11 mouse cellular contexts compared by ENCODE assay signal in genomic region chr4:134760281-134760680, GRCm38 (mm10). TPM values are rescaled to one million over a fixed set of nuclear protein-coding genes. Genes with fewer than 3 reads are reported as not detected.
DNase-seq lines count a peak whose midpoint lies in the region; ATAC-seq and TF ChIP-seq lines count a peak whose summit lies in the region.
"Had no signal": no experiment of that assay in that cellular context is flagged by ENCODE, and none has a peak within 500 bp of the region (broad histone marks: within the 10 kb centered on the region; RNA-seq: fewer than 3 reads in every experiment).

No protein-coding gene starts in this region.

- H3K4me1 ChIP-seq in kidney, embryonic 15.5 days, result peaks cover 83% of the 10 kb centered on the region
- peaks cover 67% of the 10 kb centered on the region for H3K4me1 ChIP-seq in bone marrow macrophage, adult 2 months (ENCODE audit: control insufficient read depth, insufficient read depth, low read length)
- peaks cover 95% of the 10 kb centered on the region for H3K4me1 ChIP-seq in liver, embryonic 16.5 days (ENCODE audit: control insufficient read depth, low read depth, low read length)
- H3K4me1 ChIP-seq: hindbrain, embryonic 15.5 days; neural tube, embryonic 12.5 days had no signal

- DNase-seq in kidney, postnatal 4 days, result no peak
- DNase-seq in retina, embryonic 14.5 days (ENCODE audit: low spot score), result no peak
- DNase-seq in MN1 (ENCODE audit: low spot score), result no peak
- DNase-seq: right cerebral cortex, postnatal 14 days; thymus, postnatal 4 days had no signal

- WGBS in kidney, embryonic 15.5 days, result 63% methylated on average over 6 of the region's 6 CpGs
- 29% methylated on average over 6 of the region's 6 CpGs for WGBS in liver, embryonic 16.5 days (ENCODE audit: insufficient replicate concordance)

- ATAC-seq in kidney, embryonic 15.5 days (replicated peaks; ENCODE audit: low FRiP score), result no peak
- ATAC-seq in erythroblast, adult 5-6 weeks (replicated peaks; ENCODE audit: low FRiP score, poor library complexity, severe bottlenecking), result peak; percentile 35
- ATAC-seq in liver, embryonic 16.5 days (ENCODE audit: low read depth), result peak; percentile 30

- no peaks in the 10 kb centered on the region for H3K27me3 ChIP-seq in kidney, embryonic 15.5 days
- H3K27me3 ChIP-seq in liver, embryonic 16.5 days (ENCODE audit: control insufficient read depth, insufficient read depth, low read depth, low read length), result no peaks in the 10 kb centered on the region
- H3K27me3 ChIP-seq: hindbrain, embryonic 15.5 days; neural tube, embryonic 12.5 days had no signal

- H3K4me3 ChIP-seq in kidney, embryonic 15.5 days (replicated peaks), result no peak overlapping the region
- H3K4me3 ChIP-seq in bone marrow macrophage, adult 2 months (ENCODE audit: insufficient read depth, low read length), result 0 out of 2 replicates have a peak overlapping the region, but pooled peaks have one; percentile 31
- H3K4me3 ChIP-seq in liver, embryonic 16.5 days (ENCODE audit: low read depth, low read length), result peak overlapping the region; percentile 32
- H3K4me3 ChIP-seq: hindbrain, embryonic 15.5 days; neural tube, embryonic 12.5 days had no signal

- H3K9me3 ChIP-seq in kidney, embryonic 15.5 days (replicated peaks), result no peaks in the 10 kb centered on the region
- no peaks in the 10 kb centered on the region for H3K9me3 ChIP-seq in liver, embryonic 16.5 days (replicated peaks; ENCODE audit: control insufficient read depth, low read length)
- H3K9me3 ChIP-seq: hindbrain, embryonic 15.5 days; neural tube, embryonic 12.5 days had no signal

- no peak for TF ChIP-seq CTCF in bone marrow macrophage, adult 2 months (IDR thresholded peaks at IDR 0.05; ENCODE audit: low read depth, low read length)

- TF ChIP-seq POLR2A in bone marrow macrophage, adult 2 months (IDR thresholded peaks at IDR 0.05; ENCODE audit: borderline replicate concordance, low read depth, low read length), result no peak

- H3K4me2 ChIP-seq in kidney, embryonic 15.5 days, result peak overlapping the region; percentile 43; the same call in 1 of the 2 replicates
- peak overlapping the region; percentile 67 for H3K4me2 ChIP-seq in liver, embryonic 16.5 days (ENCODE audit: low read depth, low read length)
- H3K4me2 ChIP-seq: hindbrain, embryonic 15.5 days; neural tube, embryonic 12.5 days had no signal

- peak overlapping the region; percentile 18 for H3K27ac ChIP-seq in kidney, embryonic 15.5 days
- peak overlapping the region; percentile 96 for H3K27ac ChIP-seq in bone marrow macrophage, adult 2 months (ENCODE audit: insufficient read depth, low read depth, low read length)
- peak overlapping the region; percentile 94 for H3K27ac ChIP-seq in liver, embryonic 16.5 days (ENCODE audit: low read length)
- H3K27ac ChIP-seq: hindbrain, embryonic 15.5 days; neural tube, embryonic 12.5 days had no signal

- H3K9ac ChIP-seq in kidney, embryonic 15.5 days, result no peak overlapping the region
- peak overlapping the region; percentile 63 for H3K9ac ChIP-seq in liver, embryonic 16.5 days (ENCODE audit: low read depth, low read length)
- H3K9ac ChIP-seq: hindbrain, embryonic 15.5 days; neural tube, embryonic 12.5 days had no signal

- H3K36me3 ChIP-seq in kidney, embryonic 15.5 days, result no peaks in the 10 kb centered on the region
- H3K36me3 ChIP-seq in liver, embryonic 16.5 days (ENCODE audit: control insufficient read depth, insufficient read depth), result no peaks in the 10 kb centered on the region
- H3K36me3 ChIP-seq: hindbrain, embryonic 15.5 days; neural tube, embryonic 12.5 days had no signal

RNA-seq across cellular contexts. Expression of gene Ldlrap1, which starts 7.5 kb away (rescaled TPM):
- polyA plus RNA-seq in kidney, embryonic 15.5 days (2015; fragmentation: Nextera tagmentation; extraction: Ambion mirVana), result 19.3 and 23.6 TPM in 2 replicates
- 34.0 and 36.2 TPM in 2 replicates for polyA plus RNA-seq in bone marrow macrophage, adult 2 months (2012; ENCODE audit: insufficient read depth, insufficient read length, missing spikeins)
- 5.6 and 10.9 TPM in 2 replicates for total RNA-seq in erythroblast, adult 5-6 weeks (2015; ENCODE audit: low replicate concordance)
- 4.7 and 6.6 TPM in 2 replicates for total RNA-seq in erythroblast, adult 5-6 weeks (2017; ENCODE audit: low replicate concordance)
- polyA plus RNA-seq in liver, embryonic 16.5 days (2015; fragmentation: Nextera tagmentation; extraction: Ambion mirVana), result 20.1 and 20.7 TPM in 2 replicates

RNA-seq across cellular contexts. Expression of gene Man1c1, which starts 56.2 kb away (rescaled TPM):
- 4.3 and 5.1 TPM in 2 replicates for polyA plus RNA-seq in kidney, embryonic 15.5 days (2015; fragmentation: Nextera tagmentation; extraction: Ambion mirVana)
- polyA plus RNA-seq in bone marrow macrophage, adult 2 months (2012; ENCODE audit: insufficient read depth, insufficient read length, missing spikeins), result 87.4 and 93.7 TPM in 2 replicates
- total RNA-seq in erythroblast, adult 5-6 weeks (2015; ENCODE audit: low replicate concordance), result 4.2 and 6.1 TPM in 2 replicates
- total RNA-seq in erythroblast, adult 5-6 weeks (2017; ENCODE audit: low replicate concordance), result 1.4 and 2.8 TPM in 2 replicates
- polyA plus RNA-seq in liver, embryonic 16.5 days (2015; fragmentation: Nextera tagmentation; extraction: Ambion mirVana), result 0.97 and 1.2 TPM in 2 replicates

Comparison
In these comparisons a context has a peak if more than half of its experiments do, and no peak if none do; other contexts are left out.
1. H3K27ac ChIP-seq: peak in every context shown above with its lines; median percentile 96 in bone marrow macrophage, adult 2 months; 94 in liver, embryonic 16.5 days; 18 in kidney, embryonic 15.5 days.
2. RNA of gene Man1c1, which starts 56.2 kb away (polyA plus RNA-seq): 87.4 to 93.7 TPM in bone marrow macrophage, adult 2 months; 4.3 to 5.1 TPM in kidney, embryonic 15.5 days and 0.97 to 1.2 TPM in liver, embryonic 16.5 days; every median in the first group is over 10 times any median in the second.